Comparison of ENCODE assay signal across 8 mouse cellular contexts in genomic region chr13:75943189-75944043, GRCm38 (mm10). TPM values are rescaled to one million over a fixed set of nuclear protein-coding genes. Genes with fewer than 3 reads are reported as not detected.
A peak's percentile ranks its signal among the peaks of the same experiment; 100 is the strongest.
DNase-seq lines count a peak whose midpoint lies in the region; ATAC-seq lines count a peak whose summit lies in the region.

TSS of gene Rhobtb3 (minus strand) at chr13:75943925.

- peak within 1 kb of the TSS; percentile 97 for H3K9ac ChIP-seq in hindbrain, embryonic 11.5 days (ENCODE audit: low read depth, low read length)
- H3K9ac ChIP-seq in lung, embryonic 16.5 days (ENCODE audit: low read length): peak within 1 kb of the TSS; percentile 96

- H3K4me1 ChIP-seq in hindbrain, embryonic 11.5 days (replicated peaks; ENCODE audit: control insufficient read depth, insufficient read depth, low read length): no peaks in the 10 kb centered on the region
- peaks cover 10% of the 10 kb centered on the region for H3K4me1 ChIP-seq in lung, embryonic 16.5 days (replicated peaks; ENCODE audit: control insufficient read depth, insufficient read depth, low read length)

- whole genome bisulfite sequencing in hindbrain, embryonic 11.5 days: under 1% methylated on average over 82 of the region's 110 CpGs
- WGBS in lung, embryonic 16.5 days: under 1% methylated on average over 82 of the region's 110 CpGs

- H3K27me3 ChIP-seq in hindbrain, embryonic 11.5 days (ENCODE audit: control insufficient read depth, insufficient read depth, low read length): no peaks in the 10 kb centered on the region
- H3K27me3 ChIP-seq in lung, embryonic 16.5 days (ENCODE audit: control insufficient read depth, insufficient read depth, low read depth, low read length): no peaks in the 10 kb centered on the region

- ATAC-seq in hindbrain, embryonic 11.5 days (ENCODE audit: low FRiP score): peak; percentile 90
- peak; percentile 90 for ATAC-seq in lung, embryonic 16.5 days (ENCODE audit: low read depth)

- H3K4me2 ChIP-seq in hindbrain, embryonic 11.5 days (replicated peaks; ENCODE audit: low read depth, low read length): peak within 1 kb of the TSS; percentile 60
- H3K4me2 ChIP-seq in lung, embryonic 16.5 days (ENCODE audit: low read depth, low read length): peak within 1 kb of the TSS; percentile 83

- peaks cover under 1% of the 10 kb centered on the region; the same call in 1 of the 2 replicates for H3K36me3 ChIP-seq in hindbrain, embryonic 11.5 days (ENCODE audit: control insufficient read depth, insufficient read depth, low read length)
- H3K36me3 ChIP-seq in lung, embryonic 16.5 days (ENCODE audit: control insufficient read depth, insufficient read depth, low read length): peaks cover 2% of the 10 kb centered on the region

- H3K4me3 ChIP-seq in hindbrain, embryonic 11.5 days (ENCODE audit: low read depth, low read length): peak within 1 kb of the TSS; percentile 84
- peak within 1 kb of the TSS; percentile 92 for H3K4me3 ChIP-seq in lung, embryonic 16.5 days (ENCODE audit: low read length)

- no peaks in the 10 kb centered on the region for H3K9me3 ChIP-seq in hindbrain, embryonic 11.5 days (ENCODE audit: control insufficient read depth, low read length)
- no peaks in the 10 kb centered on the region for H3K9me3 ChIP-seq in lung, embryonic 16.5 days (ENCODE audit: control insufficient read depth, low read length)

- H3K27ac ChIP-seq in hindbrain, embryonic 11.5 days (ENCODE audit: low read depth, low read length): peak within 1 kb of the TSS; percentile 98
- peak within 1 kb of the TSS; percentile 98 for H3K27ac ChIP-seq in lung, embryonic 16.5 days (ENCODE audit: low read length)

- peak; percentile 49 for DNase-seq in WW6 (ENCODE audit: low read depth, low spot score)
- DNase-seq in cerebellum, adult 9-11 months: peak; percentile 74
- DNase-seq in frontal cortex, postnatal 14 days (ENCODE audit: low spot score in 2 of 2): peak; percentile 54 to 58
- DNase-seq in hindbrain, embryonic 11.5 days (ENCODE audit: low spot score): peak; percentile 92
- DNase-seq in layer of hippocampus, adult 9-11 months: peak; percentile 62
- peak; percentile 71 for DNase-seq in ovary, postnatal 14 days (ENCODE audit: low spot score)
- peak; percentile 70 for DNase-seq in urinary bladder, adult 2 months (ENCODE audit: low spot score)

RNA-seq across cellular contexts. Expression of gene Rhobtb3, which starts in this region (rescaled TPM):
- polyA plus RNA-seq in hindbrain, embryonic 11.5 days (2014; fragmentation: Nextera tagmentation; extraction: Ambion mirVana): 55.2 and 64.5 TPM in 2 replicates
- polyA plus RNA-seq in lung, embryonic 16.5 days (2015; fragmentation: Nextera tagmentation; extraction: Ambion mirVana): 19.8 and 24.7 TPM in 2 replicates
- polyA plus RNA-seq in urinary bladder, adult 2 months (2012; rRNA removed): 10.1 and 11.6 TPM in 2 replicates

Comparison
In these comparisons a context has a peak if more than half of its experiments do, and no peak if none do; other contexts are left out.
1. Peak in every context shown above with its lines: DNase-seq, ATAC-seq, H3K4me3 ChIP-seq and H3K27ac ChIP-seq.